In genomic region chr5:64389202-64389929, GRCm38 (mm10) we compare ENCODE assay signal across 7 mouse cellular contexts.
DNase-seq lines count a peak whose midpoint lies in the region; ATAC-seq and TF ChIP-seq lines count a peak whose summit lies in the region.

No protein-coding gene starts in this region.

- H3K4me1 ChIP-seq in brown adipose tissue, adult 24 weeks (ENCODE audit: control insufficient read depth, insufficient read depth, insufficient read length, low read length), result peaks cover 44% of the 10 kb centered on the region
- H3K4me1 ChIP-seq in heart, postnatal 0 days (ENCODE audit: control insufficient read depth, insufficient read depth), result peaks cover 27% of the 10 kb centered on the region
- 0 out of 2 replicates have a peak, but pooled peaks cover 6% of the 10 kb centered on the region for H3K4me1 ChIP-seq in liver, embryonic 11.5 days (replicated peaks; ENCODE audit: control insufficient read depth, insufficient read depth, low read length)
- peaks cover 3% of the 10 kb centered on the region; the same call in 1 of the 2 replicates for H3K4me1 ChIP-seq in thymus, adult 2 months (replicated peaks; ENCODE audit: control insufficient read depth, insufficient read depth, low read length)

- no peaks in the 10 kb centered on the region for H3K9me3 ChIP-seq in heart, postnatal 0 days (replicated peaks; ENCODE audit: control insufficient read depth, low read length)
- no peaks in the 10 kb centered on the region for H3K9me3 ChIP-seq in liver, embryonic 11.5 days (ENCODE audit: control insufficient read depth, low read length)

- peak; percentile 65; the same call in 1 of the 2 replicates for TF ChIP-seq EP300 in heart, postnatal 0 days (IDR thresholded peaks at IDR 0.05; ENCODE audit: low read depth)

- H3K27ac ChIP-seq in brown adipose tissue, adult 24 weeks (replicated peaks; ENCODE audit: low read depth, low read length), result peak overlapping the region; percentile 85
- H3K27ac ChIP-seq in heart, postnatal 0 days (ENCODE audit: low read depth), result peak overlapping the region; percentile 91
- no peak overlapping the region for H3K27ac ChIP-seq in liver, embryonic 11.5 days (ENCODE audit: low read depth, low read length)
- no peak overlapping the region for H3K27ac ChIP-seq in thymus, adult 2 months (ENCODE audit: control insufficient read depth, insufficient read depth, low read length)

- no peaks in the 10 kb centered on the region for H3K27me3 ChIP-seq in heart, postnatal 0 days (ENCODE audit: control insufficient read depth, insufficient read depth, low read length)
- H3K27me3 ChIP-seq in liver, embryonic 11.5 days (replicated peaks; ENCODE audit: control insufficient read depth, insufficient read depth, low read length), result no peaks in the 10 kb centered on the region
- H3K27me3 ChIP-seq in thymus, adult 2 months (ENCODE audit: control insufficient read depth, insufficient read depth, low read length), result no peaks in the 10 kb centered on the region

- H3K4me3 ChIP-seq in brown adipose tissue, adult 24 weeks (ENCODE audit: insufficient read depth, low read depth, low read length), result no peak overlapping the region
- no peak overlapping the region for H3K4me3 ChIP-seq in heart, postnatal 0 days (ENCODE audit: low read depth, low read length)
- H3K4me3 ChIP-seq in liver, embryonic 11.5 days (ENCODE audit: low read depth, low read length), result no peak overlapping the region
- H3K4me3 ChIP-seq in thymus, adult 2 months (ENCODE audit: control insufficient read depth, insufficient read depth, low read length), result no peak overlapping the region

- ATAC-seq in heart, postnatal 0 days (ENCODE audit: insufficient read depth, low read depth), result peak; percentile 92
- ATAC-seq in liver, embryonic 11.5 days (replicated peaks; ENCODE audit: low FRiP score), result peak; percentile 39; the same call in 1 of the 2 replicates

- TF ChIP-seq CTCF in heart, postnatal 0 days (IDR thresholded peaks at IDR 0.05; ENCODE audit: low read depth), result no peak
- TF ChIP-seq CTCF in thymus, adult 2 months (IDR thresholded peaks at IDR 0.05; ENCODE audit: borderline replicate concordance, control insufficient read depth, extremely low read depth, insufficient read depth, low read length, poor library complexity), result no peak

- H3K4me2 ChIP-seq in heart, postnatal 0 days (ENCODE audit: low read depth, low read length), result 0 out of 2 replicates have a peak overlapping the region, but pooled peaks have one; percentile 8
- no peak overlapping the region for H3K4me2 ChIP-seq in liver, embryonic 11.5 days

- 6% methylated on average over 6 of the region's 6 CpGs for WGBS in heart, postnatal 0 days
- 52% methylated on average over 6 of the region's 6 CpGs for WGBS in liver, embryonic 11.5 days
- WGBS in thymus, adult 2 months, result 82% methylated on average over 6 of the region's 6 CpGs

- no peaks in the 10 kb centered on the region for H3K36me3 ChIP-seq in heart, postnatal 0 days (replicated peaks; ENCODE audit: control insufficient read depth, insufficient read depth, low read length)
- H3K36me3 ChIP-seq in liver, embryonic 11.5 days (ENCODE audit: control insufficient read depth, insufficient read depth, low read length), result no peaks in the 10 kb centered on the region
- no peaks in the 10 kb centered on the region for H3K36me3 ChIP-seq in thymus, adult 2 months (ENCODE audit: control insufficient read depth, insufficient read depth, low read length)

- peak; percentile 74 for DNase-seq in adipocyte (ENCODE audit: low spot score)
- peak; percentile 88 for DNase-seq in heart, postnatal 0 days (ENCODE audit: low spot score)
- DNase-seq in liver, embryonic 11.5 days (ENCODE audit: low spot score), result no peak
- no peak for DNase-seq in T-cell, adult 2 months (ENCODE audit: low spot score)
- DNase-seq in thymus, adult 2 months, result no peak
- no peak for DNase-seq in cerebellum, adult 9-11 months

- TF ChIP-seq POLR2A in thymus, adult 2 months (IDR thresholded peaks at IDR 0.05; ENCODE audit: control insufficient read depth, extremely low read depth, insufficient read depth, low read length, poor library complexity), result no peak

- 0 out of 2 replicates have a peak overlapping the region, but pooled peaks have one; percentile 32 for H3K9ac ChIP-seq in heart, postnatal 0 days (replicated peaks; ENCODE audit: low read depth, low read length)
- H3K9ac ChIP-seq in liver, embryonic 11.5 days (ENCODE audit: low read depth, low read length), result no peak overlapping the region

Comparison
In these comparisons a context has a peak if more than half of its experiments do, and no peak if none do; other contexts are left out.
1. DNase-seq: peak in adipocyte (single experiment) and heart, postnatal 0 days (single experiment); none in liver, embryonic 11.5 days (single experiment), T-cell, adult 2 months (single experiment), thymus, adult 2 months (single experiment) and cerebellum, adult 9-11 months (single experiment).
2. H3K27ac ChIP-seq: peak in brown adipose tissue, adult 24 weeks (single experiment) and heart, postnatal 0 days (single experiment); none in liver, embryonic 11.5 days (single experiment) and thymus, adult 2 months (single experiment).